Mouse (Mus musculus) forebrain, postnatal 0 days (tissue): ENCODE data around the gene Tmem178b. TPM values are rescaled to one million over a fixed set of nuclear protein-coding genes. Genes with fewer than 3 reads are reported as not detected.

ENCODE experiments used
- ATAC-seq: fragments of 200-750 bp; cut with Nextera tagmentation; 2 replicates; pipeline ENCODE4 v1.8.0; 2017; ENCODE audit warnings: mild to moderate bottlenecking, moderate library complexity
- DNase-seq: peaks from one replicate; pipeline ENCODE4 v3.0.0-alpha.2; 2015
- H3K27ac ChIP-seq: fragments of 300-500 bp; sonication (generic); 2 replicates; pipeline ENCODE4 v1.5.1; 2014; ENCODE audit warnings: low read depth, mild to moderate bottlenecking, antibody characterized with exemption, low read length, moderate library complexity, mixed read lengths
- H3K27me3 ChIP-seq: fragments of 300-500 bp; sonication (generic); 2 replicates; pipeline ENCODE4 v1.6.1; 2014; ENCODE audit warnings: mild to moderate bottlenecking, low read length, mixed read lengths; ENCODE audit not compliant: insufficient read depth
- H3K36me3 ChIP-seq: fragments of 300-500 bp; sonication (generic); 2 replicates; pipeline ENCODE4 v1.6.1; 2014; ENCODE audit warnings: mild to moderate bottlenecking, moderate library complexity; ENCODE audit not compliant: insufficient read depth
- H3K4me1 ChIP-seq: fragments of 300-500 bp; sonication (generic); 2 replicates; pipeline ENCODE4 v1.6.1; 2014; ENCODE audit warnings: antibody characterized with exemption; ENCODE audit not compliant: insufficient read depth
- H3K4me2 ChIP-seq: fragments of 300-500 bp; sonication (generic); 2 replicates; pipeline ENCODE4 v1.6.1; 2014; ENCODE audit warnings: low read depth, mild to moderate bottlenecking, moderate library complexity
- H3K4me3 ChIP-seq: fragments of 300-500 bp; sonication (generic); 2 replicates; pipeline ENCODE4 v1.5.1; 2014; ENCODE audit warnings: low read depth, low read length, mixed read lengths
- H3K9ac ChIP-seq: fragments of 300-500 bp; sonication (generic); 2 replicates; pipeline ENCODE4 v1.6.1; 2014; ENCODE audit warnings: mild to moderate bottlenecking
- H3K9me3 ChIP-seq: fragments of 300-500 bp; sonication (generic); 2 replicates; pipeline ENCODE4 v1.6.1; 2016; ENCODE audit warnings: low read length
- CTCF ChIP-seq: sonication (generic); IDR thresholded peaks from 2 replicates; pipeline ENCODE4 v1.5.1; 2016; ENCODE audit warnings: antibody characterized with exemption, control low read depth, low read depth
- WGBS: fragments of 180-500 bp; shearing (Covaris S2); extraction: QIAGEN DNeasy Blood & Tissue Kit; methylation state at CpG from one replicate; pipeline ENCODE4 v1.1.7; 2014; 5-methylcytosine and 5-hydroxymethylcytosine counted together
- polyA plus RNA-seq: library from polyadenylated mRNA; unstranded; fragments of >200 nt; fragmentation: Nextera tagmentation; extraction: Ambion mirVana; gene quantifications from 2 replicates; pipeline ENCODE4 v1.2.1, GENCODE M21; 2015
- total RNA-seq: library from RNA; depleted of rRNA; stranded (reverse); fragments of >200 nt; gene quantifications from 2 replicates; pipeline ENCODE4 v1.2.3, GENCODE M21; 2014

Gene Tmem178b
- total and polyA plus RNA-seq, 2 experiments from 2014 or later = 25.1 to 133 TPM

- Histone ChIP-seq H3K4me2 (no peak overlapping the region), H3K9ac (no peak overlapping the region), H3K36me3 (no peaks in the 10 kb centered on the region), H3K27me3 (no peaks in the 10 kb centered on the region), H3K4me3 (no peak overlapping the region), H3K9me3 (no peaks in the 10 kb centered on the region), H3K27ac (no peak overlapping the region), H3K4me1 (peaks cover 7% of the 10 kb centered on the region; the same call in 1 of the 2 replicates)
- no peak for TF ChIP-seq CTCF
- 68% methylated on average over 5 of the region's 5 CpGs for WGBS
- ATAC-seq (no peak), DNase-seq (no peak)
These were observed 72.8 kb downstream of the Tmem178b start for GRCm38 (mm10) chr6:39945670-39946440.

GRCm38 (mm10) chr6:39946601-39947000, 73.5 kb downstream of the Tmem178b start:
- Histone ChIP-seq H3K27ac (no peak overlapping the region), H3K9ac (no peak overlapping the region), H3K9me3 (no peaks in the 10 kb centered on the region), H3K4me1 (peaks cover 7% of the 10 kb centered on the region; the same call in 1 of the 2 replicates), H3K36me3 (no peaks in the 10 kb centered on the region), H3K27me3 (no peaks in the 10 kb centered on the region), H3K4me3 (no peak overlapping the region), H3K4me2 (no peak overlapping the region)
- no peak for TF ChIP-seq CTCF
- no peak for DNase-seq
- no peak for ATAC-seq
- 69% methylated on average over 4 of the region's 4 CpGs for WGBS

GRCm38 (mm10) chr6:39953951-39954350, 80.9 kb downstream of the Tmem178b start:
- no peak for DNase-seq
- Histone ChIP-seq H3K4me1 (no peaks in the 10 kb centered on the region), H3K4me2 (no peak overlapping the region), H3K9me3 (no peaks in the 10 kb centered on the region), H3K27ac (no peak overlapping the region), H3K4me3 (no peak overlapping the region), H3K27me3 (no peaks in the 10 kb centered on the region), H3K36me3 (no peaks in the 10 kb centered on the region), H3K9ac (no peak overlapping the region)
- no peak for ATAC-seq
- 75% methylated on average over 5 of the region's 5 CpGs for WGBS
- no peak for TF ChIP-seq CTCF

- H3K27ac ChIP-seq = no peak overlapping the region
- 97% methylated on average over 2 of the region's 2 CpGs for WGBS
These were observed 82.1 kb downstream of the Tmem178b start for GRCm38 (mm10) chr6:39955211-39955610.

GRCm38 (mm10) chr6:39964606-39965005, 91.5 kb downstream of the Tmem178b start:
- no peaks in the 10 kb centered on the region for H3K4me1 ChIP-seq
- no peak overlapping the region for H3K4me3 ChIP-seq
- 50% methylated on average over 4 of the region's 4 CpGs for WGBS
- H3K27me3 ChIP-seq = no peaks in the 10 kb centered on the region
- no peaks in the 10 kb centered on the region for H3K36me3 ChIP-seq
- peak; percentile 43; the same call in 1 of the 2 replicates for ATAC-seq
- DNase-seq = no peak
- H3K4me2 ChIP-seq = no peak overlapping the region
- no peaks in the 10 kb centered on the region for H3K9me3 ChIP-seq
- no peak overlapping the region for H3K9ac ChIP-seq
- TF ChIP-seq CTCF = no peak
- H3K27ac ChIP-seq = no peak overlapping the region

More at GRCm38 (mm10) chr6:39955211-39955610, 82.1 kb downstream of the Tmem178b start:
- Histone ChIP-seq H3K27me3 (no peaks in the 10 kb centered on the region), H3K4me3 (no peak overlapping the region), H3K36me3 (no peaks in the 10 kb centered on the region), H3K9me3 (no peaks in the 10 kb centered on the region), H3K4me1 (no peaks in the 10 kb centered on the region), H3K9ac (no peak overlapping the region), H3K4me2 (no peak overlapping the region)
- ATAC-seq (no peak), DNase-seq (no peak)
- no peak for TF ChIP-seq CTCF

GRCm38 (mm10) chr6:39970281-39970680, 97.2 kb downstream of the Tmem178b start:
- DNase-seq = no peak
- H3K9ac ChIP-seq = no peak overlapping the region
- no peak overlapping the region for H3K4me2 ChIP-seq
- 0 out of 2 replicates have a peak, but pooled peaks cover 4% of the 10 kb centered on the region for H3K4me1 ChIP-seq
- H3K9me3 ChIP-seq = no peaks in the 10 kb centered on the region
- no peaks in the 10 kb centered on the region for H3K27me3 ChIP-seq
- TF ChIP-seq CTCF = no peak
- no peaks in the 10 kb centered on the region for H3K36me3 ChIP-seq
- H3K27ac ChIP-seq = 0 out of 2 replicates have a peak overlapping the region, but pooled peaks have one; percentile 45
- ATAC-seq = peak; percentile 42
- no peak overlapping the region for H3K4me3 ChIP-seq

GRCm38 (mm10) chr6:39978942-39979341, 105.9 kb downstream of the Tmem178b start:
- Histone ChIP-seq H3K4me2 (no peak overlapping the region), H3K4me3 (no peak overlapping the region), H3K9ac (no peak overlapping the region), H3K4me1 (no peaks in the 10 kb centered on the region), H3K27ac (no peak overlapping the region), H3K9me3 (no peaks in the 10 kb centered on the region), H3K27me3 (no peaks in the 10 kb centered on the region), H3K36me3 (no peaks in the 10 kb centered on the region; the same call in 1 of the 2 replicates)
- ATAC-seq (peak; percentile 53; the same call in 1 of the 2 replicates), DNase-seq (peak; percentile 47)
- WGBS = 60% methylated on average over 4 of the region's 4 CpGs
- TF ChIP-seq CTCF = no peak
